Mouse (Mus musculus): Measurements from ENCODE around the gene 4833427G06Rik.

Gene 4833427G06Rik

GRCm38 (mm10) chr9:51060601-51061000, 41.3 kb downstream of the 4833427G06Rik start, which contains the start of gene Btg4:
Btg4 (plus strand) TSS chr9:51060901.
- no peak for DNase-seq

GRCm38 (mm10) chr9:51058951-51059521, 42.8 kb downstream of the 4833427G06Rik start:
- peak in 1 of 2 experiments; percentile 12 for DNase-seq

DNA sequence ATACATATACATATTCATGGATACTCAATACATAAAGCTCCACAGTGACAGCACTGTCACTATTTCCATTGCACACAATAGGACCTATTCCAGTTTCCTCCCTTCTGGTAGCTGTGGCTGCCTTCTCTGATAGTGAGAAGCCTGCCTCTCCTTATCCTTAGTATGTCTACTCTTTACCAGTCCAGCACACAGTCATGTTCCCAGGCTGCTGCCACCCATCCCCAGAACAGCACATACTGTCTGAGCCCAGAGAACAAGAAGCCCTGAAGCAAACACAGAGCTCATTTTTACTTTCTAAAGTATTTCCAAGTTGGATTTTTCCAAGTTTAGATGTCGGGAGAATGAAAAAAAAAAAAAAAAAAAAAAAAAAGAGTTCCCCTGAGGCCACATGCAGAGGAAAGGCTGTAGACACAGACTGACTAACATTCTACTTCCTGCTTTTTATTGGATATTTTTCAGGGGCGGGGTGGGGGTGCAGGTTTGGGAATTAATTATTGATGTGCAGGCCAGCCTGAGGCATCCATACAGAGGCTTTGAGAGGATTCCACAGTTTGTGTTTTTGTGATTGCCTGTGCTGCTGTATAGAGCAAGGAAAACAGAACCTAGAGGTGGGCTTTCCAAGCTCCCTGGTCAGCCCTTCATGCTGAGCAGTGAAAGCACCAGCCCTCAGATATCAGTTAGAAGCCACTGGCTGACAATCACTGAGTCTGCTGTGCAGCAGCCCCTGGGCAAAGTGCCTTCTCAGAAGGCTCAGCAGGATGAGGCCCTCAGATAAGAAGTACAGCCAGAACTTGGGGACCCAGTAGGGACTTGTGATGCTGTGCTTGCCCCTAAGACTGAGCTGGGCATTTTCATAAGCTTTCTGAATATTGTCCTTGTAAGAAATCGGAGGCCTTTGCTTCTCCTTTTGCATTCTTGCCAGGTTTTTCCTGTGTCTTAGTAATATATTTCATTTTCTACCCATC, 45.2 kb downstream of the 4833427G06Rik start:
- DNase-seq, result no peak

DNA sequence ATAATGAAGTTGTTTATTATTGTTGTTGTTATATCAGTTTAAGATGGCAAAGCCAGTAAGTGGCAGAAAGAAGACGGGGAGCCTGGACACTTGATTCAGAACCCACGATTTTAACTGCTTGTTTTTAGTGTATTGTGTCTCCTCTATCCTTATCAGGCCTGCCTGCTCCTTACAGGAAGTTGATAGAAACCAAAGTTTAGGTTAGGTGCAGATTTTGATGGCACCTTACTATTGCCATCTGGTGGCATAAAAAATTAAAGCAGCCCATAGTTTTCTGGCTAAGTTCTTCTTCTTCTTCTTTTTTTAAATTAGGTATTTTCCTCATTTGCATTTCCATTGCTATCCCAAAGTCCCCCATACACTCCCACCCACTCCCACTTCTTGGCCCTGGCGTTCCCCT, 49.7 kb downstream of the 4833427G06Rik start:
- peak in 1 of 2 experiments; percentile 13 for DNase-seq

GRCm38 (mm10) chr9:51042136-51042535, 59.7 kb downstream of the 4833427G06Rik start:
- DNase-seq, result no peak

DNA sequence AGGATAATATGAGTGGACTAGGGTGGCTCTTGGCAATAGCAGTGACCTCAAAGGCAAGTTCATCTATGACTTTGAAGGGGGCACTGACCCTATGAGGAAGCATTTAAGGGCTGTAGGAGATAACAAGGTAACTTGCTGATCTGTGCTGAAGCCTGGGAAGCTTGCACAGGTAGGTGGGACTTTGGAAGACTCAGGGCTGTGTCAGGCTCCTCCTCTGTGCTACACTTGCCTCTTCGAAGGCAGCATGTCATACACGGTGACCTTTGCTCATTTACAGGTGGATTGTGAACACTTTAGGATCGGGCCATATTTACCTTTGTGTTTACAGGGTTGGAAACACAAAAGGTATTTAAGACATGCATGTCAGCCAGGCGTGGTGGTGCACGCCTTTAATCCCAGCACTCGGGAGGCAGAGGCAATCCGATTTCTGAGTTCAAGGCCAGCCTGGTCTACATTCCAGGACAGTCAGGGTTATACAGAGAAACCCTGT, 60.3 kb downstream of the 4833427G06Rik start:
- no peak for DNase-seq

- no peak for DNase-seq
These were observed 68.9 kb downstream of the 4833427G06Rik start for GRCm38 (mm10) chr9:51032785-51033529.

GRCm38 (mm10) chr9:51032291-51032690, 69.6 kb downstream of the 4833427G06Rik start:
- DNase-seq, result no peak

- DNase-seq, result no peak
These were observed 70.3 kb downstream of the 4833427G06Rik start for GRCm38 (mm10) chr9:51031603-51032002.
